Mouse (Mus musculus) B cell, adult 62 days (primary cell): ENCODE measurements around the gene Mfsd12. TPM values are rescaled to one million over a fixed set of nuclear protein-coding genes. Genes with fewer than 3 reads are reported as not detected.

Source experiments
- total RNA-seq: library from RNA; stranded (reverse); gene quantifications from 4 replicates; pipeline ENCODE4 v1.2.4, GENCODE M21; 2023

Gene Mfsd12
- total RNA-seq = 8.7 to 13.6 TPM (median 9.9 TPM) in 4 replicates

DNA sequence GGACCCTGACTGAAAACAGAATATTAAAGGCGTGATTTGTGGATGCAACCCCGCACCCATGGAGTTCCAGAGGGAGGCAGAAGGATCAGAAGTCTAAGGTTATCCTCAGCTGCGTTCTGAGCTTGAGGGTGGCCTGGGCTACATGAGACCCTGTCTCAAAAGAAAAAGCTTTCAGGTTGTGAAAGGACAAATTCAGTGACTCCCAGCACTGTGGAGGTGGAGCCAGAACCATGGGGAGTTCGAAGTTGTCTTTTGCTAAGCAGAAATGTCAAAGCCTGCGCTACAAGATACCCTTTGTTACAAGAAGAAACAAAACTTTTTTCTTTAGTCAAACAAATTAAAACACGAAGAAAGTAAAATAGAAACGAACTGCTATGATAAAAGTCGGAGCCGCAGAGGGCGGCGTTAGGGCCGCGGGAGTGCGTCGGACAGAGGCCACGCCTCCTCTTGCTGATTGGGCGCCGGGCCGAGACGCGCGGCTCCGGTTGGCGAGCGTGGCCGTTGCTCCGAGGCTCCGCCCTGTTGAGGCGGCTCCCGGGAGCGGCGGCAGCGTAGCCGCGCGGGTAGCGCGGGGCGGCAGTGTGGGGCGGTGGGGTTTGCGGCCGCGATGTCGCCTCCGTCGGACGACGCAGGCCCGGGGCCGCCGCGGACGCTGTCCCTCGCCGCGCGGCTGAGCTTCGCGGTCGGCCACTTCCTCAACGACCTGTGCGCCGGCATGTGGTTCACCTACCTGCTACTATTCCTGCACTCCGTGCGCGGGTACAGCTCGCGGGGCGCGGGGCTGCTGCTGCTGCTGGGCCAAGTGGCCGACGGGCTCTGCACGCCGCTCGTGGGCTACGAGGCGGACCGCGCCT is at the start of gene Mfsd12:
Gene Mfsd12, plus strand, starts transcription at position 501 of the 854 bp plus-strand sequence.

DNA sequence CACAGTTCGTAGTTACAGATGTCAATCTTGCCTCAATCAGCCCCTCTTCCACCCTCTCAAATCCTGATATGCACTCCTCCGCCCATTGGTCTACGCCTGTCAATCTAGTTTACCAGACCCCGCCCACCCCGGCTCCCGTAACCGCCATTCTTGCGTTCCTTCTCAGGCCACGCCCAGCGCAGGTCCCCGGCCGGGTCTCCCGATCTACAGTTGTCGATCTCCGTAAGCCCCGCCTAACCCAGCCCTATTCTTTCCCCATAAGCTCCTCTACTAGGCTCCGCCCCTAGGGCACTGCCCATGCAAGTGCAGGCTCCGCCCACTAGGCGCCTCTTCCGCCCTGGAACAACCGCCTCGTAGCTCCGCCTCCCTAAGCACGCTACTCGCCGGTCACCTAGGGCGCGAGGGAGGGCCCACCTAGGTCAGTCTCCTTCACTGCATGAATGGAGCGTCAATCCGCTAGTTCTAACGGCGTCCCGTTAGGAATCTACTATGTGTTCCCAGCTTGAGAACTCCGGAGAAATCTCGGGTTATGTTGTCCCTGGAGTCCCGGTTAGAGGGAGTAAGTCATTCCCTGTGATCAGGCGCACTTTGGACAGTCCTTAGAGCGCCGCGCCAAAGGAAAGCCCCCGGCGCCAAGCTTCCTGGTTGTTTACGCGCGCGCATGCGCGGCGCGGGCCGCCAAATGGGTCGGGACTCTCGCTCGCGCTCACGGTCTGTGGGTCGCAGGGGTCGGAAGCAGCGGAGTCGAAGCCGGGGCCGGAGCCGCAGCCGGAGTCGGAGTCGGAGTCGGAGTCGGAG is 36.5 kb upstream of the Mfsd12 start, which contains the start of gene Cactin:
Gene Cactin, plus strand, starts transcription at position 554 of the 798 bp plus-strand sequence.

GRCm38 (mm10) chr10:81328386-81328785 is 28.9 kb upstream of the Mfsd12 start, which contains the start of gene Tbxa2r:
Gene Tbxa2r (plus strand): TSS chr10:81328731.

GRCm38 (mm10) chr10:81342686-81343505 is 14.4 kb upstream of the Mfsd12 start, which contains the start of gene Gipc3:
Gene Gipc3 (minus strand): TSS chr10:81343266.

DNA sequence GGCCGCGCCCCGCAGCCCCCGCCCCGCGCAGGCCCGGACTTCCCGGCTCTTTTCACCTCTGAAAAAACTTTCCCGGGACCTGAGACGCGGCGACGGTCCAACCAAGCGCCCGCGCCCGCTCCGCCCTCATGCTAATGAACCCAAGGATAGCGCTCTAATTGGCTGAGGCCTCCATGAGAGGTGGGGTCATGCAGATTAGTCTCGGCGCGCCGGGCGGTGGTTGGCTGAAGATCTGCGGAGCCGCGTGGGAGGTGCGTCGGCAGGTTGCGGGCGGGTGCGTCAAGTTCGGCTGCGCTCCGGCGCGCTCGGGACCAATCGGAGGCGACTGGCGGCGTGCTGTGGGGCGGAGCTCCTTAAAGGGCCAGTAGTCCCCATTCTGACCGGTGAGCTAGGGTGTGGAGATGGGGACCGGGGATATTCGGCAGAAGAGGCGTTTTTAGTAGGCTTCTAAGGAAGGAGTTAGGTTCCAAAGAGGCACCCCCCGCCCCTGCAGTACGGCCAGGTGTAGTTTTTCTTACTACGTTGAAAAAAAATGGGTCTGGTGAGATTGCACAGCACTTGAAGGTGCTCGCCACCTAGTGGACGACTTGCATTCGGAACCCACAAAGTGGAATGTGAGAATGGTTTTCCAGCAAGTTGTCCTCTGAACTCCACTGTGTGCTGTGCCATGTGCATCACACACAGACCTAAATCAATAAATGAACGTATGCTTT is 6.8 kb upstream of the Mfsd12 start, which contains the start of gene Hmg20b:
Gene Hmg20b, minus strand, starts transcription at position 130 of the 713 bp plus-strand sequence.

DNA sequence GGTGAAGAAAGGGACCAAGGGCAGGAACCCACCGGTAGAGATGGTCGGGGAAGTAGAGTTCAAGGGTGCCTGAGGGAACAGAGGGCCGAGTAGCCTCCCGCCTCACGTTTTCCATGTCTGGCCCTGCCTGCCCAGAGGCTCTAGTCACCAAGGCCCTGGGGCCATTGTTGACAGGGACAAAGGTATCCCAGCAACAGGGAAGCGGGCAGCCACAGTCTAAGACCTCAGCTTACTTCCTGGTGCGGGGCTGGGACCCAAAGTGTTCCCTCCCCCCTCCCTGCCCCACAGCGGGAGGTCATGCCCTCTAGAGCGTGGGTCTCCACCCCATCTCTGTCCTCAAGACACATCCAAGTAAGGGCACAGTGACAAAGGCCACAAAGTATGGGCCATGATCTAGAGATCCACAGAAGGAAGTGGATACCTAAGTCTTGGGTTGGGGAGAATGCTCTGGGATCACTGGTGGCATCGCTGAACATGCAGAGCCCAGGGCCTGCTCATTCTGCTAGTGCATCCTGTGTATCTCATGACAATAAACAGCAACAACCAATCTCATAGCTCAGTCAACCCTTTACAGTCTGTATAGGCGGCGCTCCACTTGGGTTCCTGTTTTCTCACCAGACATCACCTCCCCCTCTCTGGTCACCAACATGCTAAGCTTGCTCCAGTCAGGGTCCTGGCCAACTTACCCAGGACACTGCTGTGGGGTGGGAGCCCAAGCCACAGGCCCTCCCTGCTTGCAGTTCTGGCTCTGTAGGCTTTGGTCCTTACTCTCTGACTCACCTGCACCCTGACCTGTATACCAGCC is 8.6 kb downstream of the Mfsd12 start, which contains the start of gene 4930404N11Rik:
Gene 4930404N11Rik, minus strand, starts transcription at position 145 of the 805 bp plus-strand sequence.

GRCm38 (mm10) chr10:81377793-81378552 is 20.7 kb downstream of the Mfsd12 start, which contains the start of gene Fzr1:
Gene Fzr1 (minus strand): TSS chr10:81378516.

DNA sequence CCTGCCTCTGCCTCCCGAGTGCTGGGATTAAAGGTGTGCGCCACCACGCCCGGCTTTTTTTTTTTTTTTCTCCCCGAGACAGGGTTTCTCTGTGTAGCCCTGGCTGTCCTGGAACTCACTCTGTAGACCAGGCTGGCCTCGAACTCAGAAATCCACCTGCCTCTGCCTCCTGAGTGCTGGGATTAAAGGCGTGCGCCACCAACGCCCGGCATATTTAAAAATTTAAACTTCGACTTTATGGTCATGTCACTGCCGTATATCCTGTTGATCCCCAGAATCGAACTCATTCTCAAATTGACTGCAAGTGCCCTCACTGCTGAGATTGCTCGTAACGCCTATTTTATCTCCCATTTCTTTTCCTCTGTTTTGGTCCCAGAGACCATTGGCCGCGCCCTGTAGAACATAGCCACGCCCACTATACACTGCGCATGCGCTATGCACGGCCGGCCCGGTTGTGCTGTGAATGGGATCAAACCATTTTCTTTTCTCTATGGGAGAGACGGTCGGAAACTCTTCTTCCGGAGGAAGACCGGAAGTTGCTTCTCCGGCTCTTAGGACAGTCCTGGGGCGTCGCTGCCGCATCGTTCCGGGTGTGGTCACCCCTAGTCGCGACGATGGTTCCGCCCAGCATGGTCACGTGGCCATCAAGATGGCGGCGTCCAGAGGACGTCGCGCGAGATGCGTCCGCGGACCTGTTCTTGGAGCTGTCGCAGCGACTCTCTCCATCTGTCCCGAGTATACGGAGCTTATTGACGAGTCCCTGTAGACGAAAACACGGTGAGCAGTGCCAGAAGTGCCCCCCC is 26.7 kb downstream of the Mfsd12 start, which contains the start of the genes Dohh and Gm48551:
Gene Dohh, plus strand, starts transcription at position 627 of the 803 bp plus-strand sequence.
Gene Gm48551, plus strand, starts transcription at position 665 of the 803 bp plus-strand sequence.

DNA sequence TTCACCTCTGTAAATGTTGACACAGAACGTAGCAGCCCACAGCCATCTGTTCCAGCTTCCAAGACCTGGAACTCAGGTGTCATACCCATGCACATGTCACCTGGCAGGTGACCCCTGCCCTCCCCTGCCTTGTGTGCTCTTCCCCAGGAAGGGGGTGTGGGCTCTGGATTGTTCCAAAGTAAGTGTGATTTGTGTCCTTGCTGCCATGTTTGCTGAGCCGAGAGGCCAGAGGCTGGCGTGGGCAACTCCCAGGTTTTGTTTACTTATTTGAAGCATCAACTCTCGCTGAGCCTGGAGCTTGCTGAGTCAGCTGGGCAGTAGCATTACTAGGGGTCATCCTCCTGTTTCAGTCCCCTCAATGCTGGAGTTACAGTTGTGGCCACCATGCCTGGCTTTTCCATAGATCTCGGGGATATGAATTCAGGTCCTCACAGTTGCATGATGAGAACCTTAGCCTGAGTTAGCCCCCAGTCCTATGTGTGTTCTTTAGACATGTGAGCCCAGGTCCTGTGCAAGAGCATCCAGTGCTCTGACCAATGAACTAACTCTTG is 31.3 kb downstream of the Mfsd12 start, which contains the start of gene Gm48552:
Gene Gm48552, plus strand, starts transcription at position 501 of the 551 bp plus-strand sequence.

DNA sequence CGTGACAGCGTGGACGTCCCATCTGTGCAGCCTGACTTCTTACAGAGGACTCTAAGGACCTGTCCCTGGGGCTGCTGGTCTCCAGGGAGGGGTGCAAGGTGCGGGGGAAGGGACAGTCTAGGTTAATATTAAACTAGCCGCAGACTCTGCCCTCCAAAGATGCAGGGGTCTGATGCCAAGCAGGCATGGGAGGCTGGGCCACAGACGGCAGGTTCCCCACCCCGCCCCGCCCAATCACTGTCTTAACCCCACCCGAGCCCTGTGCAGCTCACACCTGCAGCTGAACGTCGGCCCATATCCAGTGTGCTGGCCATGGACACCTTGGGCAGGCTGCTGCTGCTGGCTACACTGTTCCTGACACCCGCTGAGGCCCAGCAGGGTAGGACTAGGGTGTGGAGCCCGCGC is 35.5 kb downstream of the Mfsd12 start, which contains the start of gene Smim24:
Gene Smim24, plus strand, starts transcription at position 271 of the 405 bp plus-strand sequence.

Other genes with a start within 250 kb of the Mfsd12 start
- gene Zbtb7a, start 222.3 kb upstream of the Mfsd12 start, total RNA-seq = 102 to 107 TPM (median 105 TPM) in 4 replicates
- 60.6 to 70.8 TPM (median 66.5 TPM) in 4 replicates for gene Pias4, start 189.6 kb upstream of the Mfsd12 start, total RNA-seq
- gene Eef2, start 180.9 kb upstream of the Mfsd12 start, total RNA-seq = 1,970 to 2,090 TPM (median 2,027 TPM) in 4 replicates
- 79.2 to 84.3 TPM (median 81.9 TPM) in 4 replicates for gene Dapk3, start 174.5 kb upstream of the Mfsd12 start, total RNA-seq
- gene 4930442H23Rik, start 173.6 kb upstream of the Mfsd12 start, total RNA-seq = not detected in 4 replicates
- gene Nmrk2, start 155.4 kb upstream of the Mfsd12 start, total RNA-seq = not detected in 4 replicates
- not detected in 4 replicates for gene Atcay, start 126.7 kb upstream of the Mfsd12 start, total RNA-seq
- gene Zfr2, start 124.3 kb upstream of the Mfsd12 start, total RNA-seq = 4.3 to 6.4 TPM (median 4.6 TPM) in 4 replicates
- gene Matk, start 104.6 kb upstream of the Mfsd12 start, total RNA-seq = 25.9 to 37.1 TPM (median 29.9 TPM) in 4 replicates
- 120 to 145 TPM (median 129 TPM) in 4 replicates for gene Mrpl54, start 90.6 kb upstream of the Mfsd12 start, total RNA-seq
- gene Apba3, start 90.5 kb upstream of the Mfsd12 start, total RNA-seq = 22.1 to 30.5 TPM (median 26.9 TPM) in 4 replicates
- gene Tjp3, start 65.9 kb upstream of the Mfsd12 start, total RNA-seq = 11.7 to 14.1 TPM (median 12.2 TPM) in 4 replicates
- 147 to 164 TPM (median 158 TPM) in 4 replicates for gene Pip5k1c, start 64.5 kb upstream of the Mfsd12 start, total RNA-seq
- 45.5 to 50.8 TPM (median 48.1 TPM) in 4 replicates for gene Cactin, start 36.4 kb upstream of the Mfsd12 start, total RNA-seq
- gene Tbxa2r, start 28.8 kb upstream of the Mfsd12 start, total RNA-seq = 3.3 to 4.4 TPM (median 3.7 TPM) in 4 replicates
- gene Gipc3, start 14.2 kb upstream of the Mfsd12 start, total RNA-seq = 0.57 to 1.1 TPM (median 0.80 TPM) in 4 replicates
- 71.5 to 76.8 TPM (median 75.7 TPM) in 4 replicates for gene Hmg20b, start 7.0 kb upstream of the Mfsd12 start, total RNA-seq
- gene 4930404N11Rik, start 8.3 kb downstream of the Mfsd12 start, total RNA-seq = 5.0 to 8.0 TPM (median 6.8 TPM) in 4 replicates
- 41.9 to 52.4 TPM (median 51.6 TPM) in 4 replicates for gene Fzr1, start 21.0 kb downstream of the Mfsd12 start, total RNA-seq
- 37.0 to 49.1 TPM (median 44.0 TPM) in 4 replicates for gene Dohh, start 26.9 kb downstream of the Mfsd12 start, total RNA-seq
- 1.4 to 3.0 TPM (median 2.2 TPM) in 4 replicates for gene Gm48551, start 27.0 kb downstream of the Mfsd12 start, total RNA-seq
- 2.3 to 8.8 TPM (median 6.4 TPM) in 4 replicates for gene Gm48552, start 31.5 kb downstream of the Mfsd12 start, total RNA-seq
- 4.3 to 8.4 TPM (median 7.4 TPM) in 4 replicates for gene Smim24, start 35.6 kb downstream of the Mfsd12 start, total RNA-seq
- gene Nfic, start 98.1 kb downstream of the Mfsd12 start, total RNA-seq = 18.3 to 24.4 TPM (median 19.5 TPM) in 4 replicates
- not detected in 4 replicates for gene Celf5, start 125.2 kb downstream of the Mfsd12 start, total RNA-seq
- gene Ncln, start 138.9 kb downstream of the Mfsd12 start, total RNA-seq = 99.6 to 113 TPM (median 106 TPM) in 4 replicates
- 48.2 to 59.1 TPM (median 54.6 TPM) in 4 replicates for gene S1pr4, start 142.6 kb downstream of the Mfsd12 start, total RNA-seq
- gene Gna15, start 166.7 kb downstream of the Mfsd12 start, total RNA-seq = 5.1 to 6.6 TPM (median 5.9 TPM) in 4 replicates
- gene Gna11, start 187.7 kb downstream of the Mfsd12 start, total RNA-seq = 24.1 to 34.4 TPM (median 29.1 TPM) in 4 replicates
- 294 to 321 TPM (median 315 TPM) in 4 replicates for gene Aes, start 202.0 kb downstream of the Mfsd12 start, total RNA-seq
- 2.8 to 6.0 TPM (median 4.1 TPM) in 4 replicates for gene Tle2, start 217.1 kb downstream of the Mfsd12 start, total RNA-seq
- gene Tle6, start 243.6 kb downstream of the Mfsd12 start, total RNA-seq = 2.2 to 2.5 TPM in 2 of 4 replicates, not detected in the others
- 2.7 to 4.5 TPM (median 3.1 TPM) in 4 replicates for gene BC025920, start 248.8 kb downstream of the Mfsd12 start, total RNA-seq